Mouse (Mus musculus) WW6 (cell line): ENCODE measurements around the gene Fam110a.

Source experiments
- DNase-seq: peaks from one replicate; pipeline ENCODE4 v3.0.0-alpha.2; 2013; ENCODE audit warnings: low read depth, low spot score

The Fam110a gene

GRCm38 (mm10) chr2:151972880-151973594 lies 7.0 kb downstream of the Fam110a start:
- DNase-seq = no peak

DNA sequence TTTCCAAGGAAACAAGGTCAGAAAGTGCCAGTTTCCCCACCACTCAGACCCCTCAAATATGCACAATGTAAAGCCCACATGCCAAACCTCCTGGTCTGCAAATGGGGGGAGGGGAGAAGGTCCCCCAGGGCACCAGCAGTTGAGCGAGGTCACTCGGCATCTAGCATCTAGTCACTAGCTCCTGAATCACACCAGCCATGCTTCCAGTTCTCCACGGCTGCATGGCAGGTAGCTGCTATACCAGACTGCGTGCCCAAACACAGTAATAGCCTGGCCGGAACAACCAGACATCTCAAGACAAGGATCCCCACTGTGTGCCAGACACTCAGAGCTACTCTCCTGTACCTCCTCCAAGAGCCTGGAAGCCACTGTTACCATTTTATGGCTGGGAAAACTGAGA lies 8.3 kb downstream of the Fam110a start:
- no peak for DNase-seq

GRCm38 (mm10) chr2:151970191-151971172 lies 9.5 kb downstream of the Fam110a start:
- DNase-seq = peak; percentile 83

- no peak for DNase-seq
These were observed 10.6 kb downstream of the Fam110a start for GRCm38 (mm10) chr2:151969396-151969795.

GRCm38 (mm10) chr2:151968986-151969385 lies 11.0 kb downstream of the Fam110a start:
- DNase-seq = no peak

GRCm38 (mm10) chr2:151968451-151968850 lies 11.6 kb downstream of the Fam110a start:
- no peak for DNase-seq

DNA sequence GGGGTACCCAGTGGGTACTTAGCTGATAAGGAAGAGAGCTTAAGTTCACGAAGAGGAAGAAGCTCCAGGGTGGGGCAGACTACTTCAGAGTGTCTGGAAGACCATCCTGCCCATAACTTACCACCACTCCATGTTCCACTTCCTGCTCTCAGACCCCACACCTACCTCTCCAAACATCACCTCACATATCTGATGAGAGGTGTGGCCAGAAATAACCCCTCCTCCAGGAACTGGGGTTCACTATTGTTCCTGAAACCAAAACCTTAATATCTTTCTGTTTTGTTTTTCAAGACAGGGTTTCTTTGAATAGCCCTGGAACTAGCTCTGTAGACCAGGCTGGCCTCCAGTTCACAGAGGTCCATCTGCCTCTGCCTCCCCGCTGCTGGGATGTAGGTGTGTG lies 12.2 kb downstream of the Fam110a start:
- DNase-seq = no peak

DNA sequence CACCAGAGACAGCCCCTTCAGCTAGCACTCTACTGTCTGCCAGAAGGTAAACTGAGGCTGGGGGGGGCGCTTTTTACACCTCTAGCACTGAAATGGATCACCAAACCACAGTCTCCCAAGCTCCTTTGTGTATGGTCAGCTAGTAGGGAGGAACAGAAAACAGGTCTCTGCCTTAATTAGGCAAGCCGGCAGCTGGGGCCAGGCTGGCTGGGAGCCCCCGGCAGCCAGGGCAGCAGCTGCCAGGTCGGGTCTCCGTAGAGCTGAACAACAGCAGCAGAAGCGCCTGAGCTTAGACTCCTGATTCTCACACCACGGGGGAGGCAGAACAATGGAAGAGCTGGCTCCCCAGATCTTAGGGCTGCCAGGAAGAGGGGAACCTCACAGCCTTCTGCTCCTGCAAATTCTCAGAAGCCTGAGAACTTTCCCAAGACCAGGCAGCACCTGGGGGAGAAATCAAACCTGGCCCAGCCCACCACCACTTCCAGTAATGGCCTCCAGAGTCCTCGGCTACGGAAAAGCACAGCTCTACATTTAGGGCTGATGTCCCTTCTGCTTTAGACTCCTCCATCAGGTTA lies 12.8 kb downstream of the Fam110a start:
- no peak for DNase-seq

DNA sequence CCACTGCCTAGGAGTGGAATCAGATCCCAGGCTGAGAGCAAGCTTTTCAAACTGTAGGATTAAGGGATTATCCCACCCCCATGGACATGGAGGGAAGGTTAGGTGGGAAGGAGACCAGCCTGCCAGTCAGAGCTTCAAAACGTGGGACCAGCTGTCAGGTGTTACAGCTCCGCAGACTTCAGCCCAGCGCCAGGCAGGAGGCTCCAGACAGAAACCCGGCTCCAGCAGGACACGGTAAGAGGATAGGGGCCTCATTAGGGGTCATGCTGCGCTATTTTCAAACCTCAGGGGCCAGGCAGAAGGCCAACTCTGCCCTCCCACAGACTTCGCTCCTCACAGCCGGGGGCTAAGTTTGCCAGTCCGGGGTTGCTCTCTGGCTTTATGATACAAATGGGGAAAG lies 16.0 kb downstream of the Fam110a start:
- DNase-seq = no peak

- no peak for DNase-seq
These were observed 16.7 kb downstream of the Fam110a start for GRCm38 (mm10) chr2:151963319-151963718.

GRCm38 (mm10) chr2:151962474-151962873 lies 17.5 kb downstream of the Fam110a start:
- no peak for DNase-seq

DNA sequence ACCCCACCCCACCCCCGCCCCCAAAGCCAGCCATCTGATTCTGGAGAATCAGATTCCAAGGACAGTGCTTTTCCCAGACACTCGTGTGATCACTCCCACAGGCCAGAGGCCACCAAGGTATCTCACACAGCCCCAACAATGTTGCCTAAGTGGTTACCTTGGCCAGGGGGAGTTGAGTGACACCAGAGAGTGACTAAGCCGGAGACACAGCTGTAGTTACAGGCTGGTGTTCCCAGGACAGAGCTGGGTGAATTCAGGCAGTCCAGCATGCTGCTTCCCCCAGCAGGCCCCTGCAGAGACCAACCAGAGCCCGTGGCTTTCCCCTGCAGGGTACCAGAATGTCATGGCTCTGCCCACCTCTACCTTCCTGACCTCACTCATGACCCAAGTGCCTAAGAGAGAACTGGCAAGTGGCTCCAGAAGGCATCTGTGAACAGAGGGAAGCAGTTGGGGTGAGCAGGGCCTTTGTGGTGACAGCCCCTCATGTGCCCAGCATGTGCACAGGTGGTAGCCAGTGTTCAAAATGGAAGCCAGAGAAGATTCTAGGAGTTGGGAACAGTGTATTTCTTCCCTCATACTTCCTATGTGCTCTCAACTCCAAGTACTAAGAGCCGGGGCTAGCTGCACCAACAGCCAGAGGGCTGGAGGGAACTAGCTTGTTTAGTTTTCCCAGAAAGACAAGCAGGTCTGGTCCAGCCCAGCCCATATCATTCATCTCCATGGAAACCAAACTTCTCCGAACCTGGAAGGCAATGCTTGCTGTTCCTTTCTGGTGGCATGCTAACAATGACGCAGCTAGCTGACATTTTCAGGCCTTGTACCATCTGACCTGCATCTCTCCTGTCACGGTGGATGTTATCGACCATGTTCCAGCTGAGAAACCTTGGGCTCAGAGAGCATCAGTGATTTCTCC lies 18.5 kb downstream of the Fam110a start:
- DNase-seq = no peak

- no peak for DNase-seq
These were observed 20.7 kb downstream of the Fam110a start for GRCm38 (mm10) chr2:151959274-151959673.

- DNase-seq = no peak
These were observed 23.4 kb downstream of the Fam110a start for GRCm38 (mm10) chr2:151956500-151957137.

DNA sequence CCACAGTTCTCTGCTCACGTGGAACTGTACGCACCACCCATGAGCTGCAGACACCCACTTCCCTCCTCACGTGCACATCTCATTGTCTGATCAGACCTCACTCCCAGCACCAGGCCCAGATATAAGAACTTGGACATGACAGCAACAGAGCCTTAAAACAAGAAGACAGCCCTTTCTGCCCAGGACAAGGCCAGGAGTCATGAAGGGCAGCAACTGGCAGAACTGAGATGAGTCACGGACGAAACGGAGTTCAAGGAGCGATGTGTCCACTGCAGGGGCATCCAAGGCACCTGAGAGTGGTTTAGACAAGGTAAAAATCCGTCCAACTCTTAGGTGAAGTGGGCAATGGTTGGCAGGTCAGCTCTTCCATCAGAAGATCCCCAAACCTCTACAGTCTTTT lies 26.4 kb downstream of the Fam110a start:
- no peak for DNase-seq

GRCm38 (mm10) chr2:151949082-151949774 lies 30.8 kb downstream of the Fam110a start:
- no peak for DNase-seq

DNA sequence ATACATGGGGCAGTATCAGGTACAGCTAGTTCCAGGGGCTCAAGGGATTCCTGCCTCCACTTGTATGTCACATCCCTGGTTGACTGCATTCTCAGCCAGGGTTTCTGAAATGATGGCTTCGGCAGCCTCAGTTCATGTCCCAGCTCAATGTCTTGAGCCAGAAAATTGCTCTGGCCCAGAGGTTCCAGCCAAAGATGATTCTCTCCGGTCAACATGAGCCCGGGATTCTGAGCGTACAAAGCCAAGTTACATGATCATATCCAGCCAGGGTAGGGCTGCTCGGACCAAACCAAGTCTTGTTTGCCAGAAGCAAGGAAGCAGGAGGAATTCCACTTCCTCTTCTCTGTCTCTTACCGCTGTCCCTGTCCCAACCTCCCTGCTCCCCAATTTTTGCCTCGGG lies 31.7 kb downstream of the Fam110a start:
- no peak for DNase-seq

GRCm38 (mm10) chr2:151947617-151948016 lies 32.4 kb downstream of the Fam110a start:
- no peak for DNase-seq

- DNase-seq = no peak
These were observed 35.9 kb downstream of the Fam110a start for GRCm38 (mm10) chr2:151944106-151944505.

DNA sequence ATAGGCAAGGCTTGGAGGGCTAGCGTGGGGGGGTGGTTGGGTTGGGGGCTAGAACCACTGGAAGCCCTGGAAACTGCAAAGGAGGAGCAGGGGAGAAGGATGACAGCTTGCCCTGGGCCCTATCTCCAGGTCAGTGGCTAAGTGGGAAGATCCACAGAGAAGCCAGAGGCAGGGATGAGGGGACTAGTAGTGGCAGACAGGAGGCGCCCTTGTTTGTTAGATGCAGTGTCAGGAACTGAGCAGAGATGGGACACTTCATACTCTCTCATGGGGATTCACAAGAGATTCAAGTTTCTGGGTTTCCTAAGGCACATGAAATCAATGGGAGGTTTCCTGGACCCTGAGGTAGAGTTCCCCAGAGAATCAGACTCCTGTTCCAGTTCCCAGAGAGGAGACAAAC lies 38.8 kb downstream of the Fam110a start:
- DNase-seq = no peak
